Mouse (Mus musculus) olfactory bulb, adult 2 months (tissue): ENCODE measurements around the gene Itpk1.

Experiments
- CTCF ChIP-seq: fragments of 200-500 bp; IDR thresholded peaks from 2 replicates; pipeline ENCODE4 v1.5.1; 2012; ENCODE audit warnings: low read depth, mild to moderate bottlenecking, low read length, moderate library complexity; ENCODE audit not compliant: insufficient read depth
- POLR2A ChIP-seq: fragments of 200-500 bp; IDR thresholded peaks from 2 replicates; pipeline ENCODE4 v1.6.1; 2012; ENCODE audit warnings: mild to moderate bottlenecking, low read depth, low read length, moderate library complexity; ENCODE audit not compliant: insufficient read depth

- TF ChIP-seq CTCF (no peak), POLR2A (no peak)
Measured at GRCm38 (mm10) chr12:102674123-102674522, 30.6 kb downstream of the Itpk1 start.
